Mouse (Mus musculus): ENCODE measurements around the gene Arhgef19.

- TF ChIP-seq MAZ (IDR thresholded peaks at IDR 0.05; ENCODE audit: low read depth, low read length) (no peak), RAD21 (IDR thresholded peaks at IDR 0.05; ENCODE audit: low read depth, low read length) (no peak), CTCF (IDR thresholded peaks at IDR 0.05 in 2 of 3, conservative IDR thresholded peaks at IDR 0.05 in 1 of 3; ENCODE audit: control insufficient read depth in 1 of 3, insufficient read depth in 1 of 3, low read depth in 2 of 3, low read length in 3 of 3, poor library complexity in 1 of 3, severe bottlenecking in 1 of 3) (no peak), SMC3 (IDR thresholded peaks at IDR 0.05; ENCODE audit: low read depth, low read length) (no peak), ETS1 (IDR thresholded peaks at IDR 0.05; ENCODE audit: low read depth, low read length) (no peak), MAFK (IDR thresholded peaks at IDR 0.05; ENCODE audit: borderline replicate concordance, low read depth, low read length) (no peak), USF1 (IDR thresholded peaks at IDR 0.05; ENCODE audit: low read depth, low read length) (no peak), ZC3H11A (IDR thresholded peaks at IDR 0.05; ENCODE audit: low read depth, low read length) (no peak), CHD2 (IDR thresholded peaks at IDR 0.05; ENCODE audit: low read length) (no peak)
Measured at GRCm38 (mm10) chr4:141301591-141302427, 62.5 kb downstream of the Arhgef19 start.
